Mouse (Mus musculus) kidney, postnatal 36 days (tissue): ENCODE data around the gene Gpc3.

ENCODE experiments used
- DNase-seq, 2 experiments: peaks; one replicate each; pipeline ENCODE4 v3.0.0; 2021 to 2022; ENCODE audit warnings: mixed read lengths in 2 of 2

Gpc3 gene

DNA sequence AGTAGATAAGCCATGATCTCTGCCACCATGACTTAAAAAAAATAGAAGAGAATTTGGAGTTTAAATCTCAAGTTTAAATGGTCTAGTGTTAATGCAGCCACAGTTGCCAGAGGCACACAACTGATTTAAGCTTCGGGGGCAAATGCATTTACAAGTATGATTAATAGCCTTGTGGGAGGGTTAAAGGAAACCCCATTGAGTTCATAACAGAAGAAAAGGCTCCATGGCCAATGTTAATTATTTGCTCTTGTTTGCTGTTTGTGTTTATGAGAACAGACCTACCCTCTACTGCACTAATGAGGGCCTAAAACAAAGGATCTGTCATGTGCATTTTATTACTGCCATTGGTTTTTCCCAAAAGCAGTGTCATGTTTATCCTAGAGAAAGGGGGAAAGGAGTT lies 62.5 kb downstream of the Gpc3 start:
- no peak for DNase-seq

DNA sequence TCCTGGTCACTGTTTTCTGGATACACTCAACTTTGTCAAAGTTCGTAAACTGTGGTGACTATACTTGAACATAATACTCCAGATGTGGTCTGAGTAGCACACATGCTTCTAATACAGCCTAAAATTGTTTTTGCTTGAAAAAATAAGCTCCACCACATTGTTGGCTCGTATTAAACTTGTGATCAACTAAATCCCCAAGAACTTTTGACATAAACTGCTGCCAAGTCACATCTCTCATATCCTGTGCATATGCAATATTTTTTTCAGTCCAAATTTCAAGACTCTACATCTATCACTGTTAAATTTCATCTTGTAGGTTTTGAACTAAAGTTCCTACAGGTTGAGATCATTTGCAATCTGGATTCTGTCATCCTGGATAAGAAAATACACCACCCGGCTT lies 69.1 kb downstream of the Gpc3 start:
- no peak for DNase-seq

DNA sequence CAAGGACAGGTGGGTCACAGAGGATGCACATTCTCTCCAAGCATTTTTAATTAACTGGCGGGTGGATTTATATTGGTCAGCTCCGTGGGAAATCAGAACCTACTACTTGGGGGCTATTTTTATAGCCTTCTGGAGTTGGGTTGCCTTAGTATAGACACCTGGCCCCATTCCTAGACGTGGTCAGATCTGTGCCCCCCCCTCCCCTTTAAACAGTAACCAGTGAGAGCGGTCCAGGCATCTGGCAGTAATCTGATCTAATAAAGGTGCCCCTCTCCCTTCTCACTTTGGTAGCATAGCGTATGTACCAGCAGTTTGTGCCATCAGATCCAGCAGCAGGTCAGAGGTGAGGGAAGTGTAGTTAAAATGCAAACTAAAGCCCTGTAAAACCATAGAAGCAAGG lies 76.5 kb downstream of the Gpc3 start:
- no peak for DNase-seq

DNA sequence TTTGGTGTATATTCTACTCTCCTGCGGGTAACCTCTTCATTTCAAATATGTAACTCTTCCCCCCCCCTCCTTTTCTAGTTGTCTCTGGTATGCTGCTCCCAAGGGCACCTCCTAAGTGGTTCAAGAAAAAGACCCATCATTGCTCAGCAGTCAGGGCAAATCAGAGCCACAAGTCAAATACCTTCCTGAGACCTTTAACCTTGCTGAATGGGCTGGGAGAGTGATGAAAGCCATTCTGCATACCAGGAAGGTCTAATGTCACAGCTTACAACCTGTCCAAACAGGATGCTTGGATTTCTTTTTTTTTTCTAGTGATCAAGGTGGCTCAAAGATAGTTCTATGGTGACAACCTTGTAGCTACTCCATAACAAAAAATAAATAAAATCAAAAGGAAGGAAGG lies 80.0 kb downstream of the Gpc3 start:
- DNase-seq: peak in 1 of 2 experiments; percentile 4

DNA sequence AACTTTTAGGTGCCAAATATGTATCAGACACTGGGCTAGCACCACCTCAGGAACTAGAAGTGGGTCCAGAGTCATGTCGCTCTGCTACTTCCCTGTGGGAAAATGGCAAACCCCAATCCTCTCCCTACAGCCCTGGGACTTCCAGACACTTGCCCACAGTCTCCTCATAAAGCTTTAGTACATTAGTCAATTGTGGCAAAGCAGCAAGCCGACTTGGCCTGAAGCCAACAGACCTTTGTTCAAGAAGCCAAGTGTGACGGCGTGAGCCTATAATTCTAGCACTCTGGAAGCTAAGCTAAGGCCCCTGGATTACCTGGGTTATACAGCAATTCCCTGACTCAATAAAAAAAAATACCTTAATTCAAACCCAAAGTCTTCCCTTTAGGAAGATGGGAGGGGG lies 80.7 kb downstream of the Gpc3 start:
- DNase-seq: peak; percentile 56 to 83

DNA sequence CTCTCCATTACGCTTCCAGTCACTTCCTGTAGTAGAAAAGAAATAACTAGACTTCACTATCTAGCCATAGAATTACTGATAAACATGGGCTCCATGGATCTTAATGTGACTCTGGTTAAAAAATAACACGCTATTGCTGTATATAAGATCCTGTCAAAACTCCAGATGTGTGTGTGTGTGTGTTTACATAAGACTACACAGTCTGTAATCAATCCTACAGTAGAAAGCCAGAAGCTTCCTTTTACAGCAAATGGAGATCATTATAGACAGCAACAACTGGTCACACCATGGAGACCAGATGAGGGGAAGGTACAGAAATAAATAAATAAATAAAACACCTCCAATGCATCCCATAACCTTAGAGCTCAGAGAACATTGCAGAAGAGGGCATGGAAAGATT lies 81.6 kb downstream of the Gpc3 start:
- no peak for DNase-seq

DNA sequence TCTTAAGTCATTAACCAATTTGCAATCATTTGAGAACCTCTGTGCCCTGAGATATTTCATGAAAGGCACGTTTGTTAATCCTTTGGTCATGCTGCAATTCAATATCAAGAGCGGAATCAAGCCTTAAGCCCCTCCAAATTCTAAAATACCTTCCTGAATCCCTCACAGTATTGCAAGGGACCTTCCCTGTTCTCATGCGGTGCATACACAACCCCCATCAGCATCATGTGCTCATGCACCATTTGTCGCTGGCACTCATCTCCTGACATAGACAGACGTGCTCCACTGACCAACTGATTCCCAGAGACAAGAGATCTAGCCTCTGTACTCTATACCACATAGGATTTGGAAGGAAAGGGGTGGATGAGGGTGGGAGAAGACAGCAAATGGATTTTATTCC lies 87.7 kb downstream of the Gpc3 start:
- no peak for DNase-seq

GRCm38 (mm10) chrX:52525132-52525531 lies 88.6 kb downstream of the Gpc3 start:
- no peak for DNase-seq

GRCm38 (mm10) chrX:52514553-52514952 lies 99.2 kb downstream of the Gpc3 start:
- peak in 1 of 2 experiments; percentile 17 for DNase-seq

DNA sequence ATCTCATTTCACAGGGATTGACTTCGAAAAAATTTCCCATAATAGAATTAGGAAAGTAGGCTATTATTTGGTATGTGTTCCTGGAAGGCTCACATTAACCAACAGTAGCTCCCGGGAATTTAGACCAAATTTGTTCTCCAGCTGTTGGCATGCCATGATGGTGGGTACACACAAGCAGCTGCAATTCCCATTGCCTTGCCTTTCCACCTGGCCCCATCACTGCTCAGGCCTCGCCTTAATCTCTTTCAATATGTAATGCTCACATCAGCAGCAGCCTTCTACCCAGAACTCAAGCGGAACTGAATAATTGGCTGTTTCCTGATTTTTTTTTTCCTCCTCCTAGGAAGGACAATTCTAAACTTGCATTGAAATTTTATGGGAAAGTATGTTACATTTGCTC lies 102.6 kb downstream of the Gpc3 start:
- DNase-seq: no peak

- DNase-seq: no peak
Observed at GRCm38 (mm10) chrX:52503857-52504256, 109.9 kb downstream of the Gpc3 start.

DNA sequence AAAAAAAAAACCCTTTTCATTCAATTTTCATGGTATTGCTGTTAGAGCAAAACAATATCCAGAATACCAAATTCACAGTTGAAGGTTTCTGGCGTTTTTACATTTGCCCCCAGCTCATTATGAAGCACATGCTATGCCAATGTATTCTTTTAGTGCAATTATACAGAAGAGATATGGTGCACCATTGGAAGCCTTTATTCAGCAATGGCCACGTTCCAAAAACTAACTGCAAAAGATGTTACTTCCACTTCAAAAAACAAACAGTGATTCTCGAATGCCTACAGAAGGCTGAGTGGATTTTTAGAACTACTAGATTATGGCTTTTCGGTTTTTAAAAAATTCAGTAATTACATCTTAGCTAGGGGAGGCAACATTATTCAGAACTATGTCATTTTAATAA lies 124.3 kb downstream of the Gpc3 start:
- no peak for DNase-seq

DNA sequence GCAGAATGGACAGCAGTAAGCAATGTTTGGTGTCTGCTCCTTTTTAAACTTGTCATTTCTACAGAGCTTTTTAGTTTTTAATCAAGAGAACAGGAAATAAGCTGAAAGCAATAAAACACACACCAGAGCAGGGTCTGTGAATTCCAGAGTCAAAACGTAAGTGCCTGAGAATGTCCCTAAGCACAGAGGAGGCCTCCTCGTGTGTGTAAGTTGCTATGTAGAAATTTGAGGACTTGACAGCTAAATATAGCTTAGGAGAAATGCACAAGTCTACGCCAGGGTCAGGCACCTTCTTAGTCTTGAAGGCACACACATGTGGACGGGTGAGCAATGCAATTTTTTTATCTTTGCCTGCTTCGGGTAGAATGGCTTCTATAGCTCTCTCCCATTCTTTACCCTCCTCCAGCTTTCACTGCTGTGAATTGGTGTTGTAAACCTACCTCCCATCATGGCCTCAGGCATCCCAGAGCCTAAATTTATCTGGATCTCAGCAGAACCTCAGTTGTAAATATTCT lies 158.6 kb downstream of the Gpc3 start:
- no peak for DNase-seq

DNA sequence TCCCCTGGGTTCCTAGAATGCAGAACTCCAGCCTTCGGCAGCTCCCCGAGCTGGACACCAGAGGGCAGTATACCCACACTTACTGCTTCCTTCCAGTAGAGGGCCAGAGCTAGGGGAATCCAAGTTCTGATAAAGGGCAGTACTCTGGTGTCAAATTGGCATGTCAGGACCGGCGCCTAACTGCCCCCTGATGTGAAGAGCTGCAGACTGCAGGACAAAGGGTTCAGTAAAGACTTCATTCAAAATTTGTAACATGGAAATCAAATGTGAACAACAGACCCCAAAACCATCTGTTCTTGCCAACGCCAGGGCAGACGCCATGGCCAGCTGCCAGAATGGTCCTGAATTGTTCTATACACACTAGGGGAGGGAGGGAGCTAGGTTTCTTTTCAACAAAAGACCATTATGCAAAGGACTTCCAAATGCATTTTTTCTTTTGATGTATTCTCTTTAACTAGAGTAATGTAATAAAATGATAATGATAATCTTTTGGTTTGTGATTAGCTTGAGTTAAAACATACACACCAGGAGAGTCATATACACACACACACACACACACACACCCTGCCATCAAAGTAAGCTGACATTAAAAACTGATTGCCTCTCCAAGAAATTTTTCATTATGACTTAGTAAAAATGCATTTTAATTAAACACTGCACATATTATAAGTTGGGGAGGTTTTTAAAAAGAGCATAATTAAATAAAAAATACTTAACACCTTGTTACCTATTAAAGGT lies 160.1 kb downstream of the Gpc3 start:
- peak; percentile 53 to 67 for DNase-seq

DNA sequence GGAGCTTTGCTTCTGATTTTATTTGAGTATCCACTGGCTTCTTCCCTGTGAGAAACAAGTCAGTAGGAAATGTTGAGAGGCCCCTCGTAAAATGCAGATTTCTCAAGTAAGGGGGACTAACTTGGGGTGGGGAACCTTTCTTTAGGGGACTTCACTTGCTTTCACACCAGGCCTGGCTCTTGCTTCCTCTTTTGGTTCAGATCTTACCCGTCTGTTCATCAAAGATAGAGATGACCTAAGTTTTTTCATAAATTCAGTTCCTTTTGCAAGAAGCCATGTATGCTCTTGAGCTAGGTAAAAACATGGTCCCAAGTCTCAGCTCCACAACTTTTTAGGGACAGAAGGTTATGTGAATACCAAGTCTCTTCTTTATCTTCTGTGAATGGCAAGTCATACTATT lies 164.6 kb downstream of the Gpc3 start:
- no peak for DNase-seq

DNA sequence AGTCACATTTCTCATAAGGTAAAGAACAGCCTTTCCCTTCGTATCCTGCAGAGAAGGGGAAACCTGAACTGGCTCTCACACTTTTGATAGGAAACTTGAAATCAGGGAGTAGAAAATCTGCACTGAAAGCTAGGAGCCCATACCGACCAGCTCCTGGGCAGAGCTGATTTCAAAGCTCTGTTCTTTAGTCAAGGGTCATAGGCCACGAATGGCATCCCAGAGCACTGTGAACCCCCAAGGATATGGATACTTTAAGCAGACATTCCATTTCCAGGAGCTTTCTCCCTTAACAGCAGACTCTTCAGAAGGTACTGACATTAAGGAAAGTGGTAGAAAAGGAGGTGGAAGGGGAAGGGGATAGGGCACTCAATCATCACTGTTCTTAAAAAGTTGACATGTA lies 165.3 kb downstream of the Gpc3 start:
- no peak for DNase-seq

DNA sequence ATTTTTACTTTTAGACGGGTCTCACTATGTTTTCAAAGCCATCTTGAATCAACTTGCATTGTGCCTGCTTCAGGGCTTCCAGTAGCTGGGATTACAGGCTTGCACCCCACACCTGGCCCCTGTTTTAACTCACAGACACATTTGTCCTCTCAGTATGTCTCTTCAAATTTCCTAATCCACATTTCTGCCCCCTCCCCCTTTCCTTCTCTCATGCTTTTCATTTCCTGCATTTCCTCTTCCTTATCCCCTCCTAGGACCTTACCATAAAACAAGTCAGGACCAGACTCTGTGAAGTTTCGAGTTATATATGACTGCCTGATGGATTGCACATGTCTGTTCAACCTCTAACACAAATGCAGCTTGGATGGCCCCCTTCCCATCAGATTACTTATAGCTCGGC lies 167.2 kb downstream of the Gpc3 start:
- no peak for DNase-seq

- DNase-seq: no peak
Observed at GRCm38 (mm10) chrX:52444977-52445376, 168.8 kb downstream of the Gpc3 start.

GRCm38 (mm10) chrX:52441798-52442197 lies 172.0 kb downstream of the Gpc3 start:
- peak; percentile 5 to 15 for DNase-seq

GRCm38 (mm10) chrX:52439421-52439820 lies 174.3 kb downstream of the Gpc3 start:
- DNase-seq: no peak

GRCm38 (mm10) chrX:52425605-52426004 lies 188.1 kb downstream of the Gpc3 start:
- DNase-seq: no peak

- no peak for DNase-seq
Observed at GRCm38 (mm10) chrX:52419850-52420249, 193.9 kb downstream of the Gpc3 start.

DNA sequence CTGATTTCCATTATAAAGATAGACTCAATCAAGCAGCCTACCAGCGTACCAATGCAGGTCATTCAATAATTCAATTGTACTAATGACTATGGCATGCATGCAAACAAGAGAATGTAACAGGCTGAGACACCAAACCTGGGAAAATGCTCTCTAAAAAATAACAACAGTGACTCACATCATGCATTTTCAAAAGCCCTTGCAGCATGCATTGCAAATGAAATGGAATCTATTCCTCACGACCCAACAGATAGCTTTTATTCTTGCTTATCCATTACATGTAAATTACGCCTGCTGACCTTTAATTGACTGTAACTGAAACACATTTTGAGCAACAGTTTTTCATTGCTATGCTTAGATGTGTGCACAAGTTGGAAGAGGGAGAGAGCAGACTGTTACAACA lies 200.8 kb downstream of the Gpc3 start:
- no peak for DNase-seq

GRCm38 (mm10) chrX:52401188-52401587 lies 212.6 kb downstream of the Gpc3 start:
- no peak for DNase-seq

DNA sequence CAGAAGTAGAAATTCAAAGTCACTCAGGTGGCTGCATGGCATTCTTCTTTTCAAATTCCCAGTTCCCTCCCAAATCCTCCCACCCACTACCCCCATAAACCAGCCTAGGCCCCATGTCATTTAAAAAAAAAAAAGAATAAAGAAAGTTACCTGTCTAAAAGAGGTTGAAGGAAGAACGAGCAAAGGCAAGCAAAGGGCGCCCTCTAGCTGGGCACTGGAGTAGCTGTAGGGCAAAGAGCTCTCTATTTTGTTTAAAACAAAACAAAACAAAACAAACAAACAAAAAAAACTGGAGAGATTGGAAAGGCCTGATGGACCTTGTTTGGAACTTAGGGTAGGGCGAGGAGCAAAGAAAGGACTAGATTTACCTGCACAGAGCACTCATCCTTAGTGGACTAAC lies 238.6 kb downstream of the Gpc3 start:
- DNase-seq: peak; percentile 20 to 68
